ENCODE assay signal across 11 mouse cellular contexts in the genomic region with DNA sequence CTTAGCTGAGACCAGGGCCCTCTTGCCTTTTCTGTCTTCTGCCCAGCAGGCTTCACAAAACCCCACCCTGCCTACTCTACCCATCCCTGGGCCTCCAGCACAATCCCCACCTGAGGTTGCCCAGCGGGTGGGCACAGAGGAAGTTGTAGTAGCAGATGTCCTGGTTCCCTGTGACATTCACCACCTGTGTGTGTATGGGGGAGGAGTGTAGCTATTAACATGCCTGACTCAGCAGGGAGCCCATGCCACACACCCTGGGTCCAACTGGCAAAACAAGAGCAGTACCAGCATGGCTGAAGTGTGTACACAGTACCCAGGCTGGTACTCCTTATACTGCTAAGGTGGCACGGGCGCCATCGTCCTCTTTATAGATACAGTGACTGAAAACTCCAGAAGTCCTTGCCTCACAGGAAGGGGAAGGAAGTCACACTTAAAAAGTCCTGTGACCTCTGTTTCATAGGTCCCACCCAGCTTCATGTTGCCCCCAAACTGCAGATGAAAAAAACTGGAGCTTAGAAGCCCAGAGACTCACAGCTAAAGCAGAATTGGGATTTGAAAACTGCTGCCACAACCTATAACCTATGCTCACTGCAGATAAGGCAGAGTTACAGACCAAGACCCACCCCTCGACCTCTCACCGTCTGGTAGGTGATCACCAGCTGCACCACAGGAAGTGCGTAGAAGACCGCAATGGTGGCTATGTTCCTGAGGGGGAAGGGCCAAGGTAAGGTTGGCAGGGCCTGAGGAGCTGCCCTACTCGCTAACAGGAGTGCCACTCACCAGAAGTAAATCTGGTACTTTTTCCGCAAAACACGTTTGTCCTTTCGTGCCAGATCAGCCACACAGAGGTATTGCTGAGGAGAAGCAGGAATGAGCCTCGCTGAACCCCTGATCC. TPM values are rescaled to one million over a fixed set of nuclear protein-coding genes. Genes with fewer than 3 reads are reported as not detected.
A peak's percentile ranks its signal among the peaks of the same experiment; 100 is the strongest.
DNase-seq lines count a peak whose midpoint lies in the region; ATAC-seq and TF ChIP-seq lines count a peak whose summit lies in the region.
"Had no signal": no experiment of that assay in that cellular context is flagged by ENCODE, and none has a peak within 500 bp of the region (broad histone marks: within the 10 kb centered on the region; RNA-seq: fewer than 3 reads in every experiment).

No protein-coding gene starts in this region.

- peaks cover 93% of the 10 kb centered on the region for H3K36me3 ChIP-seq in hindbrain, embryonic 14.5 days (replicated peaks; ENCODE audit: control insufficient read depth, insufficient read depth)
- no peaks in the 10 kb centered on the region; the same call in 1 of the 2 replicates for H3K36me3 ChIP-seq in forebrain, embryonic 11.5 days (ENCODE audit: control insufficient read depth, insufficient read depth, low read length)

- H3K27me3 ChIP-seq in hindbrain, embryonic 14.5 days (ENCODE audit: control insufficient read depth, insufficient read depth, low read length), result no peaks in the 10 kb centered on the region
- no peaks in the 10 kb centered on the region for H3K27me3 ChIP-seq in forebrain, embryonic 11.5 days (ENCODE audit: control insufficient read depth, insufficient read depth, low read length)
- H3K27me3 ChIP-seq: hindbrain, embryonic 12.5 days; limb, embryonic 12.5 days had no signal

- H3K9me3 ChIP-seq in hindbrain, embryonic 14.5 days (ENCODE audit: control insufficient read depth, low read length), result no peaks in the 10 kb centered on the region
- no peaks in the 10 kb centered on the region for H3K9me3 ChIP-seq in forebrain, embryonic 11.5 days (ENCODE audit: control insufficient read depth, low read length)
- H3K9me3 ChIP-seq: hindbrain, embryonic 12.5 days; limb, embryonic 12.5 days had no signal

- H3K4me2 ChIP-seq in hindbrain, embryonic 14.5 days (replicated peaks), result no peak overlapping the region
- no peak overlapping the region for H3K4me2 ChIP-seq in forebrain, embryonic 11.5 days (ENCODE audit: low read depth, low read length, severe bottlenecking)
- H3K4me2 ChIP-seq: hindbrain, embryonic 12.5 days; limb, embryonic 12.5 days had no signal

- WGBS in hindbrain, embryonic 14.5 days, result 93% methylated on average over 13 of the region's 13 CpGs
- 91% methylated on average over 13 of the region's 13 CpGs for WGBS in forebrain, embryonic 11.5 days

- ATAC-seq in granulocyte monocyte progenitor cell, adult 5-6 weeks (replicated peaks; ENCODE audit: poor library complexity, severe bottlenecking), result peak; percentile 58
- ATAC-seq in hindbrain, embryonic 14.5 days (ENCODE audit: low FRiP score), result no peak
- no peak for ATAC-seq in forebrain, embryonic 11.5 days (replicated peaks; ENCODE audit: low FRiP score)

- H3K4me3 ChIP-seq in layer of hippocampus, adult 2 months, result no peak overlapping the region
- no peak overlapping the region for H3K4me3 ChIP-seq in hindbrain, embryonic 14.5 days (replicated peaks; ENCODE audit: low read length)
- no peak overlapping the region for H3K4me3 ChIP-seq in forebrain, embryonic 11.5 days (ENCODE audit: low read depth, low read length)
- H3K4me3 ChIP-seq: hindbrain, embryonic 12.5 days; limb, embryonic 12.5 days had no signal

- intact Hi-C loops in gastrocnemius, postnatal 14 days (cut with DNase I; ENCODE audit: low total_unique reads), result no loop called here

- no peaks in the 10 kb centered on the region for H3K4me1 ChIP-seq in hindbrain, embryonic 14.5 days (replicated peaks; ENCODE audit: control insufficient read depth, insufficient read depth, low read length)
- H3K4me1 ChIP-seq in forebrain, embryonic 11.5 days (replicated peaks; ENCODE audit: control insufficient read depth, insufficient read depth, low read length), result no peaks in the 10 kb centered on the region
- H3K4me1 ChIP-seq: hindbrain, embryonic 12.5 days; limb, embryonic 12.5 days had no signal

- peak; percentile 38 for DNase-seq in lung, postnatal 36 days
- DNase-seq in lung, postnatal 14 days, result no peak
- DNase-seq in spleen, adult 18-20 months, result peak; percentile 61 to 65
- no peak for DNase-seq in layer of hippocampus, adult 2 months (ENCODE audit: low spot score in 2 of 2)
- no peak for DNase-seq in hindbrain, embryonic 14.5 days (ENCODE audit: low spot score)
- DNase-seq in forebrain, embryonic 11.5 days (ENCODE audit: low spot score), result no peak
- DNase-seq in gastrocnemius, postnatal 14 days, result no peak
- DNase-seq: adrenal gland, postnatal 10 days had no signal

- TF ChIP-seq CTCF in layer of hippocampus, adult 2 months (conservative IDR thresholded peaks at IDR 0.05), result no peak

- H3K27ac ChIP-seq in layer of hippocampus, adult 2 months, result no peak overlapping the region
- H3K27ac ChIP-seq in hindbrain, embryonic 14.5 days, result no peak overlapping the region
- H3K27ac ChIP-seq in forebrain, embryonic 11.5 days (ENCODE audit: low read depth, low read length), result no peak overlapping the region
- H3K27ac ChIP-seq: hindbrain, embryonic 12.5 days; limb, embryonic 12.5 days had no signal

- no peak overlapping the region for H3K9ac ChIP-seq in hindbrain, embryonic 14.5 days
- no peak overlapping the region for H3K9ac ChIP-seq in forebrain, embryonic 11.5 days (ENCODE audit: low read length)
- H3K9ac ChIP-seq: hindbrain, embryonic 12.5 days; limb, embryonic 12.5 days had no signal

RNA-seq across cellular contexts. Expression of a gene that starts 8.9 kb away (rescaled TPM):
- total RNA-seq in granulocyte monocyte progenitor cell, adult 5-6 weeks (2014; fragmentation: Nextera tagmentation), result not detected in 2 replicates
- total RNA-seq in granulocyte monocyte progenitor cell, adult 5-6 weeks (2017), result not detected in 2 replicates
- 10 to 100 TPM in 1 of 2 experiments, 1 to 10 TPM in 1; 7.0 to 13.2 TPM for total RNA-seq in layer of hippocampus, adult 2 months (2021)
- polyA plus RNA-seq in hindbrain, embryonic 14.5 days (2014; fragmentation: Nextera tagmentation; extraction: Ambion mirVana), result 10.3 and 10.5 TPM in 2 replicates
- polyA plus RNA-seq in forebrain, embryonic 11.5 days (2014; fragmentation: Nextera tagmentation; extraction: Ambion mirVana), result 22.0 and 26.5 TPM in 2 replicates
- 10 to 100 TPM; 43.4 to 64.7 TPM for total RNA-seq in gastrocnemius, postnatal 14 days (2021)

RNA-seq across cellular contexts. Expression of a gene that starts 10.3 kb away (rescaled TPM):
- 31.0 and 57.9 TPM in 2 replicates for total RNA-seq in granulocyte monocyte progenitor cell, adult 5-6 weeks (2014; fragmentation: Nextera tagmentation)
- total RNA-seq in granulocyte monocyte progenitor cell, adult 5-6 weeks (2017), result 18.7 and 29.3 TPM in 2 replicates
- total RNA-seq in layer of hippocampus, adult 2 months (2021), result 10 to 100 TPM; 78.3 to 80.8 TPM
- 48.9 and 55.3 TPM in 2 replicates for polyA plus RNA-seq in hindbrain, embryonic 14.5 days (2014; fragmentation: Nextera tagmentation; extraction: Ambion mirVana)
- polyA plus RNA-seq in forebrain, embryonic 11.5 days (2014; fragmentation: Nextera tagmentation; extraction: Ambion mirVana), result 21.2 and 28.5 TPM in 2 replicates
- 10 to 100 TPM; 53.8 to 60.0 TPM for total RNA-seq in gastrocnemius, postnatal 14 days (2021)

RNA-seq across cellular contexts. Expression of a gene that starts 38.0 kb away (rescaled TPM):
- 26.8 and 31.6 TPM in 2 replicates for total RNA-seq in granulocyte monocyte progenitor cell, adult 5-6 weeks (2014; fragmentation: Nextera tagmentation)
- total RNA-seq in granulocyte monocyte progenitor cell, adult 5-6 weeks (2017), result 16.6 and 22.4 TPM in 2 replicates
- 10 to 100 TPM; 75.2 to 81.3 TPM for total RNA-seq in layer of hippocampus, adult 2 months (2021)
- 107 and 109 TPM in 2 replicates for polyA plus RNA-seq in hindbrain, embryonic 14.5 days (2014; fragmentation: Nextera tagmentation; extraction: Ambion mirVana)
- polyA plus RNA-seq in forebrain, embryonic 11.5 days (2014; fragmentation: Nextera tagmentation; extraction: Ambion mirVana), result 80.6 and 90.6 TPM in 2 replicates
- 10 to 100 TPM; 21.2 to 25.9 TPM for total RNA-seq in gastrocnemius, postnatal 14 days (2021)

RNA-seq across cellular contexts. Expression of a gene that starts 38.5 kb away (rescaled TPM):
- total RNA-seq in granulocyte monocyte progenitor cell, adult 5-6 weeks (2014; fragmentation: Nextera tagmentation), result 12.6 and 30.7 TPM in 2 replicates
- total RNA-seq in granulocyte monocyte progenitor cell, adult 5-6 weeks (2017), result 11.3 and 13.9 TPM in 2 replicates
- total RNA-seq in layer of hippocampus, adult 2 months (2021), result 10 to 100 TPM; 25.0 to 28.0 TPM
- polyA plus RNA-seq in hindbrain, embryonic 14.5 days (2014; fragmentation: Nextera tagmentation; extraction: Ambion mirVana), result 15.0 and 17.7 TPM in 2 replicates
- 17.9 and 18.8 TPM in 2 replicates for polyA plus RNA-seq in forebrain, embryonic 11.5 days (2014; fragmentation: Nextera tagmentation; extraction: Ambion mirVana)
- 10 to 100 TPM; 13.7 to 13.9 TPM for total RNA-seq in gastrocnemius, postnatal 14 days (2021)

Comparison
In these comparisons a context has a peak if more than half of its experiments do, and no peak if none do; other contexts are left out.
1. DNase-seq: peak in lung, postnatal 36 days (single experiment) and spleen, adult 18-20 months (2 of 2); none in lung, postnatal 14 days (single experiment), layer of hippocampus, adult 2 months (0 of 2), hindbrain, embryonic 14.5 days (single experiment), forebrain, embryonic 11.5 days (single experiment) and gastrocnemius, postnatal 14 days (single experiment).
2. RNA of a gene that starts 8.9 kb away (total RNA-seq): 43.4 to 64.7 TPM in gastrocnemius, postnatal 14 days and 7.0 to 13.2 TPM in layer of hippocampus, adult 2 months; not detected in granulocyte monocyte progenitor cell, adult 5-6 weeks; every median in the first group is over 4 times any median in the second.